10 mouse cellular contexts compared by ENCODE assay signal in the genomic region with DNA sequence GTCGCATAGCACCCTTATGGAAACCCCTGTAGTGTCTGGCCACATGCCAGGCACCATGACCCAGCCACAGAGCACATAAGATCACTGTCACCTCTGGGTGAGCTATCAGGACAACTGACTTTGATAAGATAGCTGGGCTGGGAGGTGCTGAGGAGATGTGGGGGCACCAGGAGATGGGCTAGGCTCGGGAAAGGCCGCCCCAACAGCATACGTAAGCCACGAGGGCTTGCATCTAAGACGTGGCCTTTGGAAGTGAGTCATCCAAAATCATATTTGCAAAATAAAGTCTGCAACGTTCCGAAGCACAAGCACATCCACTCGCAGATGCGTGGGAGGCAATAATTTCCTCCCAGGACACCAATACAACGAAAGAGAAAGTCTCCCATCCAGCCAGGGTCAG. TPM values are rescaled to one million over a fixed set of nuclear protein-coding genes. Genes with fewer than 3 reads are reported as not detected.
A peak's percentile ranks its signal among the peaks of the same experiment; 100 is the strongest.
DNase-seq lines count a peak whose midpoint lies in the region; ATAC-seq and TF ChIP-seq lines count a peak whose summit lies in the region.
"Had no signal": no experiment of that assay in that cellular context is flagged by ENCODE, and none has a peak within 500 bp of the region (broad histone marks: within the 10 kb centered on the region; RNA-seq: fewer than 3 reads in every experiment).

No protein-coding gene starts in this region.

- no peak overlapping the region for H3K4me3 ChIP-seq in heart, embryonic 11.5 days (ENCODE audit: low read depth, low read length)
- no peak overlapping the region for H3K4me3 ChIP-seq in MEL (ENCODE audit: control insufficient read depth in 1 of 2, insufficient read depth in 1 of 2, low read depth in 2 of 2, low read length in 2 of 2)
- no peak overlapping the region for H3K4me3 ChIP-seq in heart, embryonic 16.5 days (ENCODE audit: low read length)
- H3K4me3 ChIP-seq in neural tube, embryonic 15.5 days (replicated peaks): no peak overlapping the region

- H3K36me3 ChIP-seq in heart, embryonic 11.5 days (ENCODE audit: control insufficient read depth, insufficient read depth, low read length): no peaks in the 10 kb centered on the region
- peaks cover 0 to 11% of the 10 kb centered on the region in 2 experiments; a peak in 2 of 4 replicates for H3K36me3 ChIP-seq in MEL (ENCODE audit: control insufficient read depth in 1 of 2, insufficient read depth in 2 of 2, low read length in 2 of 2)
- H3K36me3 ChIP-seq in heart, embryonic 16.5 days (ENCODE audit: control insufficient read depth, insufficient read depth): no peaks in the 10 kb centered on the region
- H3K36me3 ChIP-seq in neural tube, embryonic 15.5 days: peaks cover 4% of the 10 kb centered on the region

- H3K79me2 ChIP-seq in MEL (ENCODE audit: control insufficient read depth, insufficient read depth, low read length, poor library complexity): no peaks in the 10 kb centered on the region

- peaks cover 62% of the 10 kb centered on the region for H3K4me1 ChIP-seq in heart, embryonic 11.5 days (ENCODE audit: control insufficient read depth, insufficient read depth, low read length)
- peaks cover 11 to 32% of the 10 kb centered on the region in 2 experiments for H3K4me1 ChIP-seq in MEL (ENCODE audit: control insufficient read depth in 1 of 2, insufficient read depth in 2 of 2, low read length in 2 of 2)
- H3K4me1 ChIP-seq in heart, embryonic 16.5 days (ENCODE audit: control insufficient read depth, insufficient read depth, low read length): peaks cover 66% of the 10 kb centered on the region
- H3K4me1 ChIP-seq in neural tube, embryonic 15.5 days: peaks cover 27% of the 10 kb centered on the region

- DNase-seq in heart, adult 8-10 months (ENCODE audit: low spot score): no peak
- DNase-seq in CD4-positive helper T cell, adult 2 months (ENCODE audit: low read depth, low spot score): peak; percentile 53
- no peak for DNase-seq in MEL (ENCODE audit: low read depth, low spot score)
- no peak for DNase-seq in lung, postnatal 14 days
- DNase-seq: cerebellum, adult 9-11 months; midbrain, embryonic 14.5 days; right cerebral cortex, postnatal 4 days had no signal

- WGBS in heart, embryonic 11.5 days (ENCODE audit: insufficient replicate concordance): 54% methylated on average over 11 of the region's 11 CpGs
- WGBS in heart, embryonic 16.5 days: 52% methylated on average over 11 of the region's 11 CpGs
- WGBS in neural tube, embryonic 15.5 days: 82% methylated on average over 11 of the region's 11 CpGs

- no peaks in the 10 kb centered on the region for H3K27me3 ChIP-seq in heart, embryonic 11.5 days (ENCODE audit: control insufficient read depth, insufficient read depth, low read length)
- no peaks in the 10 kb centered on the region for H3K27me3 ChIP-seq in MEL (ENCODE audit: control insufficient read depth in 1 of 2, insufficient read depth in 2 of 2, low read length in 2 of 2)
- no peaks in the 10 kb centered on the region for H3K27me3 ChIP-seq in heart, embryonic 16.5 days (ENCODE audit: control insufficient read depth, insufficient read depth, low read length)
- H3K27me3 ChIP-seq in neural tube, embryonic 15.5 days (replicated peaks): no peaks in the 10 kb centered on the region

- no peak for TF ChIP-seq CTCF in MEL (IDR thresholded peaks at IDR 0.05 in 2 of 3, conservative IDR thresholded peaks at IDR 0.05 in 1 of 3; ENCODE audit: control insufficient read depth in 1 of 3, insufficient read depth in 1 of 3, low read depth in 2 of 3, low read length in 3 of 3, poor library complexity in 1 of 3, severe bottlenecking in 1 of 3)

- H3K9me3 ChIP-seq in heart, embryonic 11.5 days (replicated peaks; ENCODE audit: control insufficient read depth, low read length): no peaks in the 10 kb centered on the region
- H3K9me3 ChIP-seq in MEL (replicated peaks; ENCODE audit: insufficient read depth, low read length): no peaks in the 10 kb centered on the region
- no peaks in the 10 kb centered on the region for H3K9me3 ChIP-seq in heart, embryonic 16.5 days (replicated peaks; ENCODE audit: control insufficient read depth, low read length)
- H3K9me3 ChIP-seq in neural tube, embryonic 15.5 days (replicated peaks): no peaks in the 10 kb centered on the region

- no peak for TF ChIP-seq POLR2A in MEL (IDR thresholded peaks at IDR 0.05; ENCODE audit: control insufficient read depth in 1 of 2, insufficient read depth in 1 of 2, low read depth in 1 of 2, low read length in 2 of 2, poor library complexity in 1 of 2)

- no peak overlapping the region for H3K4me2 ChIP-seq in heart, embryonic 11.5 days
- H3K4me2 ChIP-seq in heart, embryonic 16.5 days (ENCODE audit: low read depth, low read length): no peak overlapping the region
- H3K4me2 ChIP-seq in neural tube, embryonic 15.5 days: no peak overlapping the region

- no peak for ATAC-seq in heart, embryonic 11.5 days (replicated peaks; ENCODE audit: insufficient number of reproducible peaks, low FRiP score, low TSS enrichment)
- ATAC-seq in heart, embryonic 16.5 days (replicated peaks; ENCODE audit: extremely low read depth, insufficient read depth, low FRiP score): no peak
- no peak for ATAC-seq in neural tube, embryonic 15.5 days (ENCODE audit: low FRiP score)

- TF ChIP-seq EP300 in MEL (IDR thresholded peaks at IDR 0.05; ENCODE audit: low read depth in 1 of 2, low read length in 2 of 2): peak in 1 of 2 experiments; percentile 24; a peak in 1 of 4 replicates

- TF ChIP-seq RAD21 in MEL (IDR thresholded peaks at IDR 0.05; ENCODE audit: low read depth, low read length): no peak

- H3K9ac ChIP-seq in heart, embryonic 11.5 days (ENCODE audit: low read depth, low read length): 0 out of 2 replicates have a peak overlapping the region, but pooled peaks have one; percentile 28
- no peak overlapping the region for H3K9ac ChIP-seq in MEL (ENCODE audit: control insufficient read depth, low read depth, low read length, poor library complexity, severe bottlenecking)
- H3K9ac ChIP-seq in heart, embryonic 16.5 days (ENCODE audit: low read length): peak overlapping the region; percentile 13; the same call in 1 of the 2 replicates
- H3K9ac ChIP-seq in neural tube, embryonic 15.5 days (replicated peaks): no peak overlapping the region

- H3K27ac ChIP-seq in heart, embryonic 11.5 days (ENCODE audit: low read depth, low read length): 0 out of 2 replicates have a peak overlapping the region, but pooled peaks have one; percentile 15
- no peak overlapping the region for H3K27ac ChIP-seq in MEL (ENCODE audit: control insufficient read depth, low read depth, low read length)
- peak overlapping the region; percentile 41 for H3K27ac ChIP-seq in heart, embryonic 16.5 days (ENCODE audit: low read length)
- no peak overlapping the region for H3K27ac ChIP-seq in neural tube, embryonic 15.5 days (replicated peaks)

TF ChIP-seq in MEL, 35 proteins besides CTCF, POLR2A, EP300 and RAD21:
- no peak for TF ChIP-seq TBP (IDR thresholded peaks at IDR 0.05; ENCODE audit: low read depth, low read length)
- TF ChIP-seq GATA1 (IDR thresholded peaks at IDR 0.05; ENCODE audit: low read depth, low read length): 0 out of 2 replicates have a peak, but pooled peaks have one; percentile 40
- TF ChIP-seq TCF12 (IDR thresholded peaks at IDR 0.05; ENCODE audit: low read depth, low read length): no peak
- no peak for TF ChIP-seq ZC3H11A (IDR thresholded peaks at IDR 0.05; ENCODE audit: low read depth, low read length)
TF ChIP-seq in MEL: peak in this region for 1.

RNA-seq across cellular contexts. Expression of a gene that starts 35.0 kb away (rescaled TPM):
- polyA plus RNA-seq in heart, embryonic 11.5 days (2014; fragmentation: Nextera tagmentation; extraction: Ambion mirVana): 10.9 and 16.8 TPM in 2 replicates
- total RNA-seq in heart, adult 8-10 months (2022): 10 to 100 TPM; 38.6 to 50.6 (median 50.1) TPM
- total RNA-seq in MEL (2012; rRNA removed): 0.19 and 0.36 TPM in 2 replicates
- polyA plus RNA-seq in MEL (2012; ENCODE audit: insufficient read depth in 1 of 2, insufficient read length in 2 of 2, low read depth in 1 of 2, low replicate concordance in 2 of 2, missing spikeins in 1 of 2): 1 to 10 TPM in 1 of 2 experiments, not detected in 1; 1.0 TPM
- polyA plus RNA-seq in heart, embryonic 16.5 days (2015; fragmentation: Nextera tagmentation; extraction: Ambion mirVana): 25.8 and 26.4 TPM in 2 replicates
- polyA plus RNA-seq in neural tube, embryonic 15.5 days (2015; fragmentation: Nextera tagmentation; extraction: Ambion mirVana): 131 and 150 TPM in 2 replicates

Comparison
In these comparisons a context has a peak if more than half of its experiments do, and no peak if none do; other contexts are left out.
1. H3K27ac ChIP-seq: peak in heart, embryonic 11.5 days (single experiment) and heart, embryonic 16.5 days (single experiment); none in MEL (single experiment) and neural tube, embryonic 15.5 days (single experiment).
2. H3K9ac ChIP-seq: peak in heart, embryonic 11.5 days (single experiment) and heart, embryonic 16.5 days (single experiment); none in MEL (single experiment) and neural tube, embryonic 15.5 days (single experiment).